Mouse (Mus musculus): ENCODE results near the gene Ly86. TPM values are rescaled to one million over a fixed set of nuclear protein-coding genes. Genes with fewer than 3 reads are reported as not detected.

Ly86 gene
- polyA plus RNA-seq, 1 experiment from 2014 or later = 6.9 TPM

DNA sequence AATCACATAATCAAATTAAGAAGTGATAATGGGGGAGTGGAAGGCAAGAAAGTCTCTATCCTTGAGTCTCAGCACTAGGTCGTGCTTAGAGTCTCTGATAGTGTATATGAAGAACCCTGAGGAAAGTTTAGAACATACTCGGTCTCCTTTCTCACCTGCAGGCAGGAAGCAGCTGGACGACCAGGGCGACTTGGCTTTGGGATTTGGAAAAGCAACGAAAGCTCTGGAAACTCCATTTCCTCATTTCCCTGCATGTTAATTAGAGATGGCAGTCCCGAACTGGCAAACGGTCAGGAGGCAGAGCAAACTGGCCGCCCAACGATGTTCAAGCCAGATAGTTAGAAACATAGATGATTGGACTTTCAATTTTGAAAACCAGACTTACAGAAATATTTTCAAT lies 89.8 kb downstream of the Ly86 start:
- H3K4me3 ChIP-seq = peak overlapping the region; percentile 47
- H3K27me3 ChIP-seq = peaks cover 21% of the 10 kb centered on the region
- peak overlapping the region; percentile 76 for H3K4me2 ChIP-seq
- H3K9me3 ChIP-seq = no peaks in the 10 kb centered on the region
- ATAC-seq (ENCODE audit: low FRiP score, low read depth) = no peak
- peaks cover 6% of the 10 kb centered on the region; the same call in 1 of the 2 replicates for H3K4me1 ChIP-seq (replicated peaks)
- no peaks in the 10 kb centered on the region for H3K36me3 ChIP-seq
- 8% methylated on average over 9 of the region's 9 CpGs for WGBS
- peak overlapping the region; percentile 42 for H3K9ac ChIP-seq
- H3K27ac ChIP-seq (replicated peaks) = no peak overlapping the region

DNA sequence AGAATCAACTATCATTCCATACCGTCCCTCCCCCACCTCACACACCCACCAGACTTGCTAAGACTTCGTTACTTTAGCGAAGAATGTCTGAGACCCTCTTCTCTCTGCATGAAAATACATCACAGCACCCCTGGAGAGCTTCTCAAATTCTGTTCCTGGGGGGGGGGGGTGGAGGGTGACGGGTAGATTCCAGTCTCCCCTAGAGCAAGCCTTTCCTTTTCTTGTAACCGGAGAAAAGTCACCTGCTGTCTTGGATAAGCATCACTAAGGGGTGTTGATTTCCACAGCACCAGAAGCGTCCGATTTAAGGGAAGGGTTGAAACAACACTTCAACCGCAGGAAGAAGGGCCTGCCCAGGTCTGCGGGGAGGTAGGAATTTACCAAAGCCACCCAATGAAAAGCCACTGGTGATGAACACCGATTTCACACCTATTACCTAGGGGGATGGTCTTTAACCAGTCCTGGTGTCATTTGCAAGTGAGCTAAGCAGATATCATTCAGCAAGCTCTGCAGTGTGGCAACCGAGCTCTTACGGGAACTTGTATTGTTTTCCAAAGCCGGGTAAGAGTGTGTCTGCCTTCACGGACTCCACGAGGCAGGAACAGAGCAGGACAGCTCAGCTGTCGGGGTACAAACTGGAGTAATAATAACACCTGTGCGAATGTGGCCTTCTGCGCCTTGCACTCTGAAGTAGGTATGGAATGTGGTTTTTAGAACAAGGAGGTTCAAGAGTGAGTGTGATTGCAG lies 91.4 kb downstream of the Ly86 start:
- no peaks in the 10 kb centered on the region for H3K9me3 ChIP-seq
- H3K9ac ChIP-seq = no peak overlapping the region
- H3K4me1 ChIP-seq (replicated peaks) = peaks cover 6% of the 10 kb centered on the region; the same call in 1 of the 2 replicates
- no peak overlapping the region for H3K4me3 ChIP-seq
- peaks cover 21% of the 10 kb centered on the region for H3K27me3 ChIP-seq
- H3K27ac ChIP-seq (replicated peaks) = no peak overlapping the region
- H3K36me3 ChIP-seq = no peaks in the 10 kb centered on the region
- 10% methylated on average over 18 of the region's 18 CpGs for WGBS
- H3K4me2 ChIP-seq = no peak overlapping the region
- ATAC-seq (ENCODE audit: low FRiP score, low read depth) = no peak

DNA sequence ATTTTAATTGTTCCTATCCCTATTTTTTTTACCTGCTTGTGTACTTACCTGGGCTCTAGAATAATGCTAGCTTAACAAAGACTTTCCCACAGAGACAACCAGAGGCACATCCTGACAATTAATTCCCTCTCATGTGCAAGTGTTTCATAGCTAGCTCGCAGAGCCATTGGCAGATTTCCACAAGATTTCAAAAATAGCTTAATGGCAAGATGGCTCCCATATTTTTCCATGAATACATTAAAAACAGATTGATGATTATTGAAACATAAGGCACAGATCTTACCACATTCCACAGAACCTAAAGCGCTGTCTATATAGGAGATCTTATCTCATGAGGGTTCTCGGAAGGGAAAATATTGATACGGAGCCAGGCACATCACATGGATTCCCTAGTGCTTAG lies 93.8 kb downstream of the Ly86 start:
- H3K9me3 ChIP-seq = no peaks in the 10 kb centered on the region
- H3K36me3 ChIP-seq = no peaks in the 10 kb centered on the region
- no peak overlapping the region for H3K27ac ChIP-seq (replicated peaks)
- H3K4me3 ChIP-seq = no peak overlapping the region
- peaks cover 6% of the 10 kb centered on the region; the same call in 1 of the 2 replicates for H3K4me1 ChIP-seq (replicated peaks)
- WGBS = 88% methylated on average over 4 of the region's 4 CpGs
- H3K9ac ChIP-seq = no peak overlapping the region
- peaks cover 18% of the 10 kb centered on the region for H3K27me3 ChIP-seq
- no peak overlapping the region for H3K4me2 ChIP-seq
- ATAC-seq (ENCODE audit: low FRiP score, low read depth) = no peak

DNA sequence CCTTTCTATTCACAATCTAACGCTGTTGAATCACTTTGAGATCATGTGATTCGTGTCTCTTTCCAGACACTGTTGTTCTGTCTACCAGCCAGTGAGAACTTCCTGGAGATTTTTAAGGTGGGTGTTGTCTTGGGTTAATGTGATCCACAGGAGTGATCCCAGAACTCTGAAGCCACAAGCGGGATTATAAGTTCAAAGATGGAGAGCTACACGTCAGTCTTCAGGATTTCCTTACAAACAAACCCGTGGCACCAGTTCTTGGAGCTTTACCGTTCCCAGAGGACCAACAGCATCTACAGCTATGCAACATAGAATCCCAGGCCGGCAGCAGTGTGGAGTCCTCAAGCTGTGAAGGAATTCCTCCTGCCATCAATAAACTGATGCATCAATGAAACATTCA lies 94.5 kb downstream of the Ly86 start:
- WGBS = 69% methylated on average over 7 of the region's 7 CpGs

DNA sequence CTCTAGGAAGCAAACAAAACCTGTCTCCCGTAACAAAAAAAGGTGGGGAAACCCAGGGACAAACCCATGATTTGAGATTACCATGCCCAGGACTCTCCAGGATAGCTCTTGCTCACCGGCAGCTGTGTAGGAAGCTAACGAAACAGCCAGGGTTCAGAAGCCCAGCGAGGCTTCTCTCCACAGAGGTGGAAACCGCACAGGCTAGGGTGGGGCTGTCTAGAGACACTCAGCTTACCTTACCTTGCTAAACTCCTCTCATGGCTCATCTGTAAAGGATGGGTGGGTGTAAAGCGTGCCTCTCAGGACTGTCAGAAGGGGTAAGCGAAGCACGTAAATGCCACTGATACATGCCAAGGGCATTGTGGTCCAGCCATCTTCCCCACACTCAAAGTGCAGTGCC lies 94.9 kb downstream of the Ly86 start:
- Histone ChIP-seq H3K27me3 (peaks cover 18% of the 10 kb centered on the region), H3K4me2 (no peak overlapping the region), H3K27ac (replicated peaks) (no peak overlapping the region), H3K9ac (no peak overlapping the region), H3K9me3 (no peaks in the 10 kb centered on the region), H3K4me3 (no peak overlapping the region), H3K36me3 (no peaks in the 10 kb centered on the region), H3K4me1 (replicated peaks) (peaks cover under 1% of the 10 kb centered on the region; the same call in 1 of the 2 replicates)
- no peak for ATAC-seq (ENCODE audit: low FRiP score, low read depth)
- 70% methylated on average over 8 of the region's 8 CpGs for WGBS

More for the DNA sequence above, 94.5 kb downstream of the Ly86 start:
- H3K36me3 ChIP-seq = no peaks in the 10 kb centered on the region
- no peak overlapping the region for H3K27ac ChIP-seq (replicated peaks)
- ATAC-seq (ENCODE audit: low FRiP score, low read depth) = no peak
- H3K27me3 ChIP-seq = peaks cover 18% of the 10 kb centered on the region
- no peak overlapping the region for H3K4me3 ChIP-seq
- no peaks in the 10 kb centered on the region for H3K9me3 ChIP-seq
- no peak overlapping the region for H3K4me2 ChIP-seq
- peaks cover 5% of the 10 kb centered on the region; the same call in 1 of the 2 replicates for H3K4me1 ChIP-seq (replicated peaks)
- H3K9ac ChIP-seq = no peak overlapping the region

DNA sequence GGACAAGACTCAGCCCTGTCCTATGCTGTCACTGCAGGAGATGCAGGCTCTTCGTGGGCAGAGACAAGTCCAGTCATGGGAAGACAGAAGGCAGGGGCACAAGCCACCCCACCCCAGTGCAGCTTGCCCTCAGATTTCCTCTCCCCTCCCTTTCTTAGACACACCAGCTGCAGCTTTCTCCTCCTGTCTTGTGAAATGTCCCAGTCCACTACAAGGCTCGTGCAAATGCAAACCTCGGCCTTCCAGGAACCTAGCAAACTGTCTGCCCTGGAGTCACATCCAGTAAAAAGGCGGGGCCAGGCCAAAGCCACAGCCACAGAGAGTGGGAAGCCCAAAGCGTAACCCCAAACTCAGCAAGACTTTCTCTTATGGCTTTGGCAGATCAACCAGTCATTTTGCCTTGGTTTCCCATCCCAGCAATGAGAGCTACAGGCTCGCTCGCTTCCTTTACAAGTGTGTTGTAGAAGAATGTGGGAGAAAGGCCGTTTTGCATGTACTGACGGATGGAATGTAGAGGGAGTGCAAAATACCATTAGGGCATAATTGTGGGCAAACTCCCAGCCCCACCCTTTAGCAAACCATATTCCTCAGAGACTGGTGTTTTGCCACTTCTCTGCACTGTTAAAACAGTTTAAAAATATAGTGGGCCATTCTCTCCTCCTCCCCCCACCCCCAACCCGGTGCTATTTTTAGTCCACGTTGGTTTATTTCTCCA lies 95.7 kb downstream of the Ly86 start:
- ATAC-seq (ENCODE audit: low FRiP score, low read depth) = no peak
- Histone ChIP-seq H3K4me2 (no peak overlapping the region), H3K4me3 (no peak overlapping the region), H3K4me1 (replicated peaks) (no peaks in the 10 kb centered on the region), H3K27me3 (peaks cover 18% of the 10 kb centered on the region), H3K27ac (replicated peaks) (no peak overlapping the region), H3K9me3 (no peaks in the 10 kb centered on the region), H3K36me3 (no peaks in the 10 kb centered on the region), H3K9ac (no peak overlapping the region)
- 66% methylated on average over 11 of the region's 11 CpGs for WGBS

DNA sequence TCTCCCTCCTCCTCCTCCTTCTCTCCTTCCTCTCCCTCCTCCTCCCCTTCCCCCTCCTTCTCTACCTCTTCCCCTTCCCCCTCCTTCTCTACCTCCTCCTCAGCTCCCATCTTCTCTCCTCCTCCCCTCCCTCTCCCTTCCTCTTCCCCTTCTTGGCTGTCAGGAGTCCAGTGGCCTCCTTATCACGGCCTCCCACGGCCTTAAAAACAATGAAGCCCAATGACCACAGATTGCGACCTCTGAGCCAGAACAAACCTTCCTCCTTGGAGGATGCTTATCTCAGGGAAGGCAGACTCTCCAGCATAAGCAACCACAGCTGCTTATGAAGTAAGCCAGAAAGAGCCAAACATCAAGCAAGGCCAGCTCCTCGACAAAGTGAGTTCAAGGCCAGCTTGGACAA lies 97.0 kb downstream of the Ly86 start:
- ATAC-seq (ENCODE audit: low FRiP score, low read depth) = no peak
- WGBS = 25% methylated on average over 4 of the region's 4 CpGs
- no peak overlapping the region for H3K9ac ChIP-seq
- H3K27me3 ChIP-seq = peaks cover 8% of the 10 kb centered on the region
- H3K27ac ChIP-seq (replicated peaks) = no peak overlapping the region
- no peaks in the 10 kb centered on the region for H3K4me1 ChIP-seq (replicated peaks)
- no peaks in the 10 kb centered on the region for H3K9me3 ChIP-seq
- H3K4me3 ChIP-seq = no peak overlapping the region
- no peaks in the 10 kb centered on the region for H3K36me3 ChIP-seq
- H3K4me2 ChIP-seq = no peak overlapping the region

DNA sequence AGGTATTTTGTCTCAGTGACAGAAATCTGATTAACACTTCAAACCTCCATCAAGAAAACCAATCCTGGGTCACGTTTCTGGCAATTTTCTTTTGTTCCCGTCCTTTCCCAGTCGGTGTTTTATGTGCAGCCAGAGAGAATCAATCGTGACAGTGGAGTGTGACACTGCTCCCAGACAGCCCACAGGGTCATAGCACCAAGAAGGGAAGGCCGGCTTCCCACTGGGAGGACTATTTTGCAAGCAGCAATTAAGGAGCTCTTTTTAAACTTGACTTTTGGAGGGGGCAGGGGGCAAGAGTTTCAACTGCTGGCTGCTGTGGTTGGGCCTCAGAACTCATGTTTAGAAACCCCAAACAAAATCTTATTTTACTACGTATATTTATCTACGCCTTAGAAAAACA lies 97.5 kb downstream of the Ly86 start:
- Histone ChIP-seq H3K9me3 (no peaks in the 10 kb centered on the region), H3K36me3 (no peaks in the 10 kb centered on the region), H3K27ac (replicated peaks) (no peak overlapping the region), H3K9ac (no peak overlapping the region), H3K4me1 (replicated peaks) (no peaks in the 10 kb centered on the region), H3K4me2 (no peak overlapping the region), H3K4me3 (no peak overlapping the region), H3K27me3 (peaks cover 5% of the 10 kb centered on the region)
- ATAC-seq (ENCODE audit: low FRiP score, low read depth) = no peak
- 31% methylated on average over 7 of the region's 7 CpGs for WGBS

DNA sequence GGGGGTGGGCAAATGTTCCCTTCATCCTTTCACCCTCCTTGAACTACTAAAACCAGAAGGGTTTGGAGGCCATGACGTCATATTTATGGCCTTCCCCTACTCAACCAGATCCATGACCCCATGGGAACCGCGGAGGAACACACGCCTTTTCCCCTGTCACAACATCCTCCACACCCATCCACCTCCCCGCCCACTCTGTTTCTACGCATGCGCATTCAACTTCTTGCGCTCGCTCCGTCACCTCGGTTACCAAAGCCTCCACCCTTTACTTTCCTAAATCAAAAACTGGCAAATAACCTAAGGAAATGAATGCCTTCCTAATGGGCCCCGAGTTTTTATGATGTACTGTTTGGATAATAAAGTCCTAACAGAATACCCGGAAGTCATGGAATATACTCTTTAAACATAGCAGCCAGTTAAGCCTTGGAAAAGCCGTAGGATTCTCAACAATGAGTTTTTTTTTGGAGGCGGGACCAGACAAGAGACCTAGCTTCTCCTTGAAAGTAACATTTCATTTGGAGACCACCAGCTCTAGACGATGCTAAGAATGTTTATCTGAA lies 101.8 kb downstream of the Ly86 start:
- Histone ChIP-seq H3K4me3 (no peak overlapping the region), H3K27ac (replicated peaks) (no peak overlapping the region), H3K4me2 (no peak overlapping the region), H3K36me3 (no peaks in the 10 kb centered on the region), H3K27me3 (no peaks in the 10 kb centered on the region), H3K9me3 (0 out of 2 replicates have a peak, but pooled peaks cover 6% of the 10 kb centered on the region), H3K9ac (no peak overlapping the region), H3K4me1 (replicated peaks) (no peaks in the 10 kb centered on the region)
- no peak for ATAC-seq (ENCODE audit: low FRiP score, low read depth)
- WGBS = 88% methylated on average over 16 of the region's 16 CpGs

DNA sequence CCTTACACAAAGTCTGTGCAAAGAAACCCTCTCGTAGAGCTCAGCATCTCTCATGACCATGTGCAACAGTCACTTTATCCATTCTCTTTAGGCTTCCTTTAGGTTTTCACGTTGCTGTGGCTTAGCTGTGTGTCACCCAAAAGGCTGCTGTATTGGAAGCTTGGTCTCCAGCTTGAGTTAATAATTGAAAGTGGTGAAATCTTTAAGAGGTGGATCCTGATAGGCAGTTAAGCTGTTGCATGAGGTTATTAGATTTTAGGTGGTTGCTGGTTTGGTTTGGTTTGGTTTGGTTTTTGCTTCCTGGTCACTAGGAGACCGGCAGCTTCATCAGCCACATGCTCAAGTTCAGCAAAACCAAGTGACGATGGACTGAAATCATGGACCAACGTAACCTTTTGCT lies 106.0 kb downstream of the Ly86 start:
- Histone ChIP-seq H3K4me2 (no peak overlapping the region), H3K9ac (no peak overlapping the region), H3K36me3 (no peaks in the 10 kb centered on the region), H3K27me3 (no peaks in the 10 kb centered on the region), H3K27ac (replicated peaks) (no peak overlapping the region), H3K4me3 (no peak overlapping the region), H3K9me3 (0 out of 2 replicates have a peak, but pooled peaks cover 6% of the 10 kb centered on the region), H3K4me1 (replicated peaks) (peaks cover 22% of the 10 kb centered on the region)
- 93% methylated on average over 5 of the region's 5 CpGs for WGBS
- ATAC-seq (ENCODE audit: low FRiP score, low read depth) = no peak

DNA sequence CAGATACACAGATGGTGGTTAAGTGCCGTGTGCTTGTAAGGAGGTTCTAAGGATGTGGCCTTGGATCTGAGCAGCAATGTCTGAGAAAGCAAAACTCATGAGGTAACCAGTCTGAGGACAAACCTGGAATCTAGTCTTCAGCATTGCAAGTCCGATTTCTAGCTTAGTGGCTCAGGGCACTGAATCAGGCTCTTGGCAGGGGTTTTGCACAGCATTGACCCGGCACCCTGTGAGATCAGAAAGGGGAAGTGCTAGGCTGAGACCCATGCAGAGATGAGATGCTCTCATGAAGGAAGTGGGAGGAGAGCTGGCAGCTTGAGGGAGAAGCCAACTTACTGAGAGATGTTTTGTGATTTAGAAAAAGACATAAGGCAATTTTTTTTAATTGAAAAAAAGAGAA lies 106.5 kb downstream of the Ly86 start:
- Histone ChIP-seq H3K4me2 (no peak overlapping the region; the same call in 1 of the 2 replicates), H3K27me3 (no peaks in the 10 kb centered on the region), H3K4me3 (no peak overlapping the region), H3K4me1 (replicated peaks) (peaks cover 22% of the 10 kb centered on the region), H3K27ac (replicated peaks) (no peak overlapping the region), H3K9ac (no peak overlapping the region), H3K36me3 (no peaks in the 10 kb centered on the region), H3K9me3 (0 out of 2 replicates have a peak, but pooled peaks cover 6% of the 10 kb centered on the region)
- WGBS = 53% methylated on average over 3 of the region's 3 CpGs
- no peak for ATAC-seq (ENCODE audit: low FRiP score, low read depth)
